Mouse (Mus musculus) activated CD4-positive, CD25-positive, alpha-beta regulatory T cell, adult 9 weeks (primary cell): ENCODE results near the gene Wfdc18. TPM values are rescaled to one million over a fixed set of nuclear protein-coding genes. Genes with fewer than 3 reads are reported as not detected.

Source experiments
- polyA plus RNA-seq: library from polyadenylated mRNA; unstranded; fragments of 100-300 nt; shearing (Covaris generic); gene quantifications from one replicate; pipeline ENCODE4 v1.2.1, GENCODE M21; 2017

The Wfdc18 gene
- polyA plus RNA-seq, result not detected

DNA sequence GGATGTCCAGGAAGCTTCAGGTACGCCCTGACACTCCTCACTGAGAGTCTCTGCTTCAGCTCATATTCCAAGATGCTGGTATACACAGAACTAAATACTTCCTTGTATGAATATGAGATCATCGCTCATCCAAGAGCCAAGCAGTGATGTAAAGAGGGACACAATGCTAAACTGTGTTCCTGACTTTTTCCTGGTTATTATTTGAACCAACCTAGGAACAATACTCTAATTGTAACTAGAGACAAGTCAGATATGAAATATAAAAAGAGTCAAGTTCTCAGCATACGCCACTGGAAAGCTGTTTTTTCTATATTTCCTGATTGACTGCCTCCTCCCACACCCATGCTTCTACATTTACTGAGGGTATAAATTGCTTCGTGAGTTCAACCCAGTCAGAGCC lies at the start of gene Wfdc18:
TSS of gene Wfdc18 (plus strand) at position 301 of the 400 bp plus-strand sequence.

DNA sequence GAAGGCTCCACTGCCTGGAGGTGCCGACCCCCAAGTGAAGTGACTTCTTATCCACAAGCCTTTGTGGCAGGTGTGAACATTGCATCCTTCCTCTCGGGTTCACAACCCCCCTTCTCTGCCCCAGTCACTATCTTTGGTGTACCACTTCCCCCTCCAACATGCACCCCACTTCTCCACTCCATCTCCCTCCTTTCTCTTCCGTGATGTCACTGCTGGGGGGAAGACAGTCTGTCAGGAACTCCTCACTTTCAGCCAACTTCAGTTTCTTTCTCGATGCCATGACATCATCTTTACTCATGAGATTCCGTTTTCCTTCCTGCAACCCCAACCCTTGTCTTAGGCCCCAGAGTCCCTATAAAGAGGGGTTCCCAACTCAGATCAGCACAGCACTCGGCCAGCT lies 46.6 kb upstream of the Wfdc18 start, which contains the start of gene Ccl4:
TSS of gene Ccl4 (plus strand) at position 381 of the 400 bp plus-strand sequence.

DNA sequence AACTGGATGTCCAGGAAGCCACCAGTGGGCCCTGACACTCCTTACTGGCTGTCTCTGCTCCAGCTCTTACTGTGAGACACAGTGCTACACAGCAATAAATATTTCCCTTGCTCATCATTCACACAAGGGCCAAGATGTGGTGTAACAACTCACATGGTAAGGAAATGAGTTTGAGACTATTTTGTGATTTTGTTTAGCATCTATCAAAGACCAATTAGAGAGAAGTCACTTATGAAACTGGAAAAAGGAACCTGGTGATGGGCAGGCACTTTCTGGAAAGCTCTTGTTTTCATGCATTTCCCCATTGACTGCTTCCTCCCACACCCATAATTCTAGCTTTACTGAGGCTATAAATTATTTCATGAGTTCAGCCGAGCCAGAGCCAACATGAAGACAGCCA lies 5.1 kb upstream of the Wfdc18 start, which contains the start of gene Wfdc17:
TSS of gene Wfdc17 (plus strand) at position 287 of the 400 bp plus-strand sequence.

DNA sequence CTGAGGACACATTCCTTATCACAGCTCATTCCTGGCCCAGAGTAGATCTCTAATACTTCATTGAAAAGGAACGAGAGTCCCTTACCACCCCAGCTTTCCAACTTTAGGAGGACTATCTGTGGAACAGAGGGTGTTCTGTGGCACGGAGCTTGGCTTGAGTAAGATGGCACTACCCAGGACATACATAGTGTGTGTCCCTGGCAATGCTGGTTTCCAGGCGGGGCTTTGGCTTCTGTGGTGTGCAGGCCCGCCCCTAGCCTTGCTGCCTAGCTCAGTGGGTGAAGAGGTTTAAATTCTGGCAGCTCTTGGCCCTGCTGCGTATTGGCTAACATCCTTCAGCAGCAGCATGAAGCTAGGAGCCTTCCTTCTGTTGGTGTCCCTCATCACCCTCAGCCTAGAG lies 37.9 kb downstream of the Wfdc18 start, which contains the start of gene Wfdc21:
TSS of gene Wfdc21 (plus strand) at position 260 of the 400 bp plus-strand sequence.

DNA sequence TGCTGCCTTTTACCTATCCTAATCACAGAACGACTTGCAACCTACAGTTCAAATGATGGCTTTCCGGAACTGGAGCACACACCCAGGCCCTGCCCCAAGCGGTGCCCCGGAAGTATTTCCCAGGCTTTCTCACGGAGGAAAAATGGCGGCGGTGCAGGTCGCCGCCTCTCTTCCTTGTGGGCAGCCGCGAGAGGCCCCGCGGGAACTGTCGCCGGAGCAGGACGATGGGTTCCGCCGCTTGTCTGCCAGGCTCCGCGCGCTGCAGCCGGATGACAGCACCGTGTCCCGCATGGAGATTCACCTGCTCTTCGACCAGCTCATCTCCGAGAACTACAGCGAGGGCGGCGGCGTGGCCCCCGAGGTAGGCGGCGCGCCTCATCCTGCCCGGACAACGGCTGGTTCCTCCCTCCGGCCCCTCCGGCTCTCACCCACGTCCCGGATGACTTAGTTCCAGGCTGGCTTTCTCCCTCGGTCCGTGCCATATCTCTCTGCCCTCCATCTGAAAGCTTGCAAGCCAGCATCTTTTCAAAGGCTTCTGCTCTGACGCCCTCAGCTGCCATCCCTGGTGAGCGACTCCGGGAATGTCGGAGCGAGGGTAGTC lies 44.9 kb downstream of the Wfdc18 start, which contains the start of gene Heatr6:
TSS of gene Heatr6 (plus strand) at position 116 of the 601 bp plus-strand sequence.

Other genes with a start within 250 kb of the Wfdc18 start
- not detected for gene Mmp28, start 245.9 kb upstream of the Wfdc18 start, polyA plus RNA-seq
- gene Taf15, start 235.9 kb upstream of the Wfdc18 start, polyA plus RNA-seq, result 20.1 TPM
- gene Heatr9, start 186.8 kb upstream of the Wfdc18 start, polyA plus RNA-seq, result 0.39 TPM
- gene Ccl5, start 178.5 kb upstream of the Wfdc18 start, polyA plus RNA-seq, result 192 TPM
- gene Ccl9, start 130.4 kb upstream of the Wfdc18 start, polyA plus RNA-seq, result not detected
- 1.2 TPM for gene Ccl6, start 115.9 kb upstream of the Wfdc18 start, polyA plus RNA-seq
- not detected for gene Rpl9-ps1, start 63.4 kb upstream of the Wfdc18 start, polyA plus RNA-seq
- 2.2 TPM for gene Ccl3, start 59.7 kb upstream of the Wfdc18 start, polyA plus RNA-seq
- gene Ccl4, start 46.4 kb upstream of the Wfdc18 start, polyA plus RNA-seq, result 14.4 TPM
- gene Wfdc17, start 5.0 kb upstream of the Wfdc18 start, polyA plus RNA-seq, result 0.92 TPM
- not detected for gene Wfdc21, start 37.9 kb downstream of the Wfdc18 start, polyA plus RNA-seq
- gene Heatr6, start 44.7 kb downstream of the Wfdc18 start, polyA plus RNA-seq, result 43.1 TPM
- 0.40 TPM for gene Hnf1b, start 141.0 kb downstream of the Wfdc18 start, polyA plus RNA-seq
- gene Ddx52, start 233.0 kb downstream of the Wfdc18 start, polyA plus RNA-seq, result 64.9 TPM